Mouse (Mus musculus) 3134 (cell line): ENCODE data around the gene Pla2g2f.

ENCODE experiments used
- DNase-seq: peaks from one replicate; pipeline ENCODE4 v3.0.0-alpha.2; 2011; ENCODE audit warnings: low spot score; ENCODE audit not compliant: insufficient read length; ENCODE audit errors: extremely low read depth

Pla2g2f gene

GRCm38 (mm10) chr4:138771970-138772369 lies 14.5 kb upstream of the Pla2g2f start:
- DNase-seq, result no peak

DNA sequence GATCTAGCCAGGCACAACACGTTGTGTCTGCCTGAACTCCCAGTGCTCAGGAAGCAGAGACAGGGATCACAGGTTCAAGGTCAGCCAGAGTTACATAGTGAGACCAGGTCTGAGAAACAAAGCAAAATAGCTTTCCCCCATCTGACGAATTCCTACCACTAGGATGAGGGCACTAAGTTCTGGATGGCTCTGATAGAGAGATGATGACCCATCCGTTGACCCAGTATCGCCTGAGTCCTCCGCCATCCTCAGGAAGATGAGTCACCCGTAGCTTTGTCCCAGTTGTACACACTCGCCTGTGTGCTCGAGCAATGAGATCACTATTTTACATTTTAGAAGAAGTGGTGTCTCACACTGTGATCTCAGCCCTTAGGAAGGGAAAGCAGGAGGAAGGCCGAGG lies 4.8 kb upstream of the Pla2g2f start:
- no peak for DNase-seq

- DNase-seq, result no peak
These were observed 1.4 kb downstream of the Pla2g2f start for GRCm38 (mm10) chr4:138755983-138756382.

- no peak for DNase-seq
These were observed 2.0 kb downstream of the Pla2g2f start for GRCm38 (mm10) chr4:138755439-138755838.

DNA sequence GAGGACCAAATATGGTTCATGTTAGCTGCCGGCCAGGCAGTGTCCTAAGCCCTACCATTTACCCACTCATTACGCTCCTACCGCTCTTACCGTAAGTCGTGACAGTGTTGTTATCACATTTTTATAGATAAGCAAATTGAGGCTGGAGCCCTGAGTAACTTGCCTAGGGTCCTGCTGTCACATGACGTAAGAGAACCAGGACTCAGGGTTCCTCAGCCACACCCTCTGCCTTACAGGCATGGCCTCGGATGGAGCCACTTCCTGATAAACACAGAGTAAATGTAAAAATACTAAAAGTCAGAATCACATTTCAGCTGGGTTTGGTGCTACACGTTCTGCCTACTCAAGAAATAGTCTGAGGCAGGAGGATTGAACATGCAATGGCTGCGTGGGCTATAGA lies 3.0 kb downstream of the Pla2g2f start:
- no peak for DNase-seq

GRCm38 (mm10) chr4:138753608-138754007 lies 3.8 kb downstream of the Pla2g2f start:
- no peak for DNase-seq

DNA sequence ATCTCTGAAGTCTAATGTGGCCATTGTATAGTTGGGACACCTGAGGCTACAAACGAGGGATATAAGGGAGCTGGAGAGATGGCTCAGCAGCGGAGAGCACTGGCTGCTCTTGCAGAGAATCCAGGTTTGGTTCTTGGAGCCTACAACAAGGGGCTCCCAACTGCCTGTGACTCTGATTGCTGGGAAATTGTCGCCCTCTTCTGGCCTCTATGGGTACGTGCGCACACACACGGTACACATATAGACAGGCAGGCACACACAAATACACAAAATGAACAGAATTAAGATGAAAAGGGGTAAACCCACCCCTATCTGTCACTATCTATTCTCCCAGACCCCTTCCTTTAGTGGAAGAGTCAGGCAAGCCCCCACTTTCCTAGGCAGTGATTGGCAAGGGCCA lies 4.8 kb downstream of the Pla2g2f start:
- DNase-seq, result no peak

GRCm38 (mm10) chr4:138748369-138749072 lies 8.9 kb downstream of the Pla2g2f start:
- no peak for DNase-seq

- DNase-seq, result no peak
These were observed 9.6 kb downstream of the Pla2g2f start for GRCm38 (mm10) chr4:138747851-138748250.

GRCm38 (mm10) chr4:138746866-138747265 lies 10.6 kb downstream of the Pla2g2f start:
- no peak for DNase-seq

DNA sequence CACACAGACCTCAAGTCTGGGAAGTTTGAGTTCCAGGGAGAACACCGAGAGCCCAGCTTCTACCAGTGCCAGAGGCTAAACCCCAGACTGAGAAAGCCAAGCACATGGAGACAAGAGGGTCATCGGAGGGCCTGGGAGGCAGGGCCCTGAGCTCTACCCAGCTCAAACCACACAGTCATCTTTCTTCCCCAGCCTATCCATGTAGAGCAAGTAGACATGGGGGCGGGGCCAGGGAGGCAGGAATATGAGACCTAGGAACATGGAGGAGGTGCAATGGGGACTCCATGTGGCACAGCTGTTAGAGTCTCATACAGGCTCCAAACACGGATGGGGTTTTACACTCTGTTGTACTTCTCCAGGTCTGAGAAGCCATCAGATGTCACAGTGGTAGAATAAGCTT lies 11.5 kb downstream of the Pla2g2f start:
- DNase-seq, result no peak

GRCm38 (mm10) chr4:138739136-138739851 lies 18.1 kb downstream of the Pla2g2f start:
- DNase-seq, result no peak

DNA sequence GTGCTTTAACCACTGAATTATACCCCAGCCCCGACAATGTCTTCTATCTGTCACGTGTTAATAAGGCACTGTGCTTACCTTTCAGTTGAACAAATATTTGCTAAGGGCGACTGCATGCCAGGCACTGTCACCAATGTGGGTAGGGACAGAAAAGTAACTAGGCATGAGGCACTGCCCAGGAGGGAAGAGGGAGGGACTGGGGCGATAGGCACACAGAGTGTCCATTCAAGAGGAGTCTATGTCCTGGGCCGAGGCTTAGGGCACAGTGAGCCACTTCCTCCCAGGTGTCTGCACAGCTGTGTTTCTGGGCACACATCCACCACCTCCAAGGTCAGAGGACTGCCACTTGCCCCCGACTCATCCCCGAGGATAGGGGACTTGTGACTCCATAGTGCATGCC lies 20.4 kb downstream of the Pla2g2f start, which contains the start of gene Ubxn10:
TSS of gene Ubxn10 (minus strand) at position 137 of the 400 bp plus-strand sequence.
- no peak for DNase-seq

GRCm38 (mm10) chr4:138734863-138735262 lies 22.6 kb downstream of the Pla2g2f start:
- DNase-seq, result no peak

- no peak for DNase-seq
These were observed 23.3 kb downstream of the Pla2g2f start for GRCm38 (mm10) chr4:138734105-138734504.

DNA sequence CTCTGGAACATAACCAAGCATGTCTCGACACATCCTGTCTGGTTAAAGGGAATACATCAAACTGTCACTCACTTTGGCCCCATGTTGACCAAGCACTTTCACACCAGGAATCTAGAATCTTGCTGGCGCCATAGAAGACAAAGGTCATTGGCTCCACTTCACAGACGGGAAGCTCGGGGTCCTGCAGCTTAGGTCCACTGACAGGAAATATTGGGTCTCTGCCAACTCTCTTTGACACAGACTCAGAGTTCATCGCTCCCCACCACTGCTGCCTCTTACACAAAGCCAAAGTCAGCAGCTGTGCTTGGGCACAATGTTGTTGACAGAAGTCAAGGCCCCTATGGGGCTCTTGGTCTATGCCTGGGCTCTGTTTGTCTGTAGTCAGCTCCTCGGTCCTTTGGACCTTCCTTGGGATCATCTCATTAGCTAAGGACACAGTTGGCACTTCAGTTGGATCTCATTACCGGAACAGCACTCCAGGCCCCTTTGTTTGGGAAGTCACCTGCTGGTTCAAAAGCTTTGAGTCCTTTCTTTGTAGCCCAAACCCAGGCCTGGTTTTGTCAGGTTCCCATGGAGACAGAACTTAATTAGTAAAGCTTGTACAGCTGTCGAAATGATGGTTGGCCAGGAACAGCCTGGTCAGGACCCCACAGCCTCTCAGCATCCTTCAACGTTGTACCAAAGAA lies 28.3 kb downstream of the Pla2g2f start:
- no peak for DNase-seq

- no peak for DNase-seq
These were observed 31.7 kb downstream of the Pla2g2f start for GRCm38 (mm10) chr4:138725751-138726150.

- no peak for DNase-seq
These were observed 32.3 kb downstream of the Pla2g2f start for GRCm38 (mm10) chr4:138725127-138725461.

DNA sequence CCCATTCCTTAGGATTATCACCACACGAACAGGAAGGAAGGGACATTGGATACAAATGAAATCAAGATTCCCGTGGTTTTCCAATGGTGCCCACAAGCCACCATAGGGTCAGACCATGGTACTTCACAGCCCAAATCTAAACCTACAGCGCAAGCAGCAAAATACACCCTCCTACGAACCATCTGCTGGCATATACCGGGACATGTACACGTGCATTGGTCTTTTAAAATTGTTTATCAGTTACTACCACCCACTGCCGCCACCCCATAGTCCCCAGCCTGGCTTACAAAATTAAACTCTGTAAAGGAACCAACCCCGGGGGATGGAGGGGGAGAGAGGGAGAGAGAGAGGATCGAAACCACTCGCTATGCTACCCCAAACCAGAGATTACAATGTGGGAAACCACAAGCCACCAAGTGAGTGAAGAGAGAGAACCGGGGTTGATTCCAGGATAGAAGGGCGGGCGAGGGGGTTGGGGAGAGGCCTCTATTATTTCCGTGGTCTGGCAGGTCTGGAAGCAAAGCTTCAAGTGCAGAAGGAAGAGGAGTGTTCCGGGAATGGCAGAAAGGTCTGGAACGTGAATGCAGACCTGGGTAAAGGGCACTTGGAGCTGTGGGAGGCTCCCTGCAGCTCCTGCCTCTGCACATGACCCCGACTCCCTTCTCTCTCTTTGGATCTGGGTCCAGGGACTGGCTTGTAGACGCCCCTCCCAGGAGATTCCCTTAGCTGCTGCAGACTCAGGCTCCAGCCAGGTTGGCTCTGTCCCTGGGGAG lies 32.9 kb downstream of the Pla2g2f start, which contains the start of gene Pla2g2c:
TSS of gene Pla2g2c (plus strand) at position 439 of the 773 bp plus-strand sequence.
- no peak for DNase-seq

DNA sequence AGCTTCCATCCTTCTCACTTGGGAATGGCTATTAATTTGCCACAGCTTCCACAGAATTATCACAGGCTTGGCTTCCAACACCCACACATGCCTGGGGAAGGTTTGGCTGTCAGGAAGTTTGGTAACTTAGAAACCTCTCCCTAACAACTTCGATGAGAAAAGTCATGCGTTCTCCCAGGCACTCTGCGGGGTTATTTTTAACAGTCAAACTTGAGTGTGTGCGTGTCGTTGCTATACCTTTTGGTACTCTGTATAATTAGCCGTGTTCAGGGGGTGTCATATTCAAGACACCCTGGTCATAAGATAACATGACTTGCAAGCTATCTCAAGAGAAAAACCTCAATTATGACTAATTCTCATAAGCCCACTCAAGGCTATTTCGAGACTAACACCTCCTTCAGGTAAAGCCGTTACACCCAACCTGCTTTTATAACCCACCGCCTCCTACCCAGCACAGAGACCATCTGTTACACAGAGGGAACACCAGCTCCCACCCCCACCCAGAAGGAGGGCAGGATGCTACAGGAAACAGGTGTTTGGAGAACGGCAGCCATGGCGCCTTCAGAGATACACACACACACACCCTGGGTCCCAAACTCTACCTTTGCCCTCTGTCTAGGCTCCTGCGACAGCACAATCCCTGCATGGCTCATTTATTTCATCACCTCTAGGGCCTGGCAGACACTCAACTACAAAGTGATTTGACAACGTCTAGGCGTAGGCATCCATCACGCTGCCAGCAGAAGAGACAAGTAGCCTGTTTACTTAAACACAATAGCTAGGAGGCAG lies 33.7 kb downstream of the Pla2g2f start:
- no peak for DNase-seq
